Mouse (Mus musculus): ENCODE results near the gene Pdlim4.

Gene Pdlim4

GRCm38 (mm10) chr11:54068520-54069371 lies at the start of gene Pdlim4:
Gene Pdlim4, minus strand, starts transcription at chr11:54069014.
- no peak for DNase-seq (ENCODE audit: extremely low read depth, insufficient read length, low spot score)

- DNase-seq (ENCODE audit: extremely low read depth, insufficient read length, low spot score): no peak
These were observed 48.3 kb upstream of the Pdlim4 start for GRCm38 (mm10) chr11:54117096-54117495.

- DNase-seq (ENCODE audit: extremely low read depth, insufficient read length, low spot score): no peak
These were observed 47.6 kb upstream of the Pdlim4 start for GRCm38 (mm10) chr11:54116406-54116805.

GRCm38 (mm10) chr11:54115911-54116310 lies 47.1 kb upstream of the Pdlim4 start:
- DNase-seq (ENCODE audit: extremely low read depth, insufficient read length, low spot score): no peak

GRCm38 (mm10) chr11:54115301-54115700 lies 46.5 kb upstream of the Pdlim4 start:
- no peak for DNase-seq (ENCODE audit: extremely low read depth, insufficient read length, low spot score)

- no peak for DNase-seq (ENCODE audit: extremely low read depth, insufficient read length, low spot score)
These were observed 45.9 kb upstream of the Pdlim4 start for GRCm38 (mm10) chr11:54114746-54115145.

- DNase-seq (ENCODE audit: extremely low read depth, insufficient read length, low spot score): no peak
These were observed 44.5 kb upstream of the Pdlim4 start for GRCm38 (mm10) chr11:54113352-54113751.

- DNase-seq (ENCODE audit: extremely low read depth, insufficient read length, low spot score): peak; percentile 94
These were observed 44.1 kb upstream of the Pdlim4 start for GRCm38 (mm10) chr11:54112920-54113319.

- DNase-seq (ENCODE audit: extremely low read depth, insufficient read length, low spot score): no peak
These were observed 43.3 kb upstream of the Pdlim4 start for GRCm38 (mm10) chr11:54111976-54112741.

- no peak for DNase-seq (ENCODE audit: extremely low read depth, insufficient read length, low spot score)
These were observed 42.5 kb upstream of the Pdlim4 start for GRCm38 (mm10) chr11:54111291-54111690.

- DNase-seq (ENCODE audit: extremely low read depth, insufficient read length, low spot score): peak; percentile 24
These were observed 40.1 kb upstream of the Pdlim4 start for GRCm38 (mm10) chr11:54108894-54109293.

- no peak for DNase-seq (ENCODE audit: extremely low read depth, insufficient read length, low spot score)
These were observed 39.3 kb upstream of the Pdlim4 start for GRCm38 (mm10) chr11:54108131-54108530.

GRCm38 (mm10) chr11:54107239-54107638 lies 38.4 kb upstream of the Pdlim4 start:
- DNase-seq (ENCODE audit: extremely low read depth, insufficient read length, low spot score): no peak

- DNase-seq (ENCODE audit: extremely low read depth, insufficient read length, low spot score): peak; percentile 17
These were observed 37.9 kb upstream of the Pdlim4 start for GRCm38 (mm10) chr11:54106676-54107075.

GRCm38 (mm10) chr11:54105011-54105410 lies 36.2 kb upstream of the Pdlim4 start:
- DNase-seq (ENCODE audit: extremely low read depth, insufficient read length, low spot score): no peak

GRCm38 (mm10) chr11:54102706-54103449 lies 34.1 kb upstream of the Pdlim4 start:
- DNase-seq (ENCODE audit: extremely low read depth, insufficient read length, low spot score): no peak

GRCm38 (mm10) chr11:54101701-54102100 lies 32.9 kb upstream of the Pdlim4 start:
- no peak for DNase-seq (ENCODE audit: extremely low read depth, insufficient read length, low spot score)

GRCm38 (mm10) chr11:54100692-54101591 lies 32.1 kb upstream of the Pdlim4 start:
- DNase-seq (ENCODE audit: extremely low read depth, insufficient read length, low spot score): peak; percentile 86

GRCm38 (mm10) chr11:54100045-54100691 lies 31.4 kb upstream of the Pdlim4 start, which contains the start of gene P4ha2:
Gene P4ha2, plus strand, starts transcription at chr11:54100095.
- DNase-seq (ENCODE audit: extremely low read depth, insufficient read length, low spot score): no peak

Data from 3134 (cell line).